Mouse (Mus musculus) limb, embryonic 14.5 days (tissue): ENCODE data around the gene 6430548M08Rik. TPM values are rescaled to one million over a fixed set of nuclear protein-coding genes. Genes with fewer than 3 reads are reported as not detected.

Experiments used
- ATAC-seq: fragments of 200-750 bp; cut with Nextera tagmentation; 2 replicates; pipeline ENCODE4 v1.8.0; 2017; ENCODE audit warnings: low read depth, moderate number of reproducible peaks, moderate TSS enrichment; ENCODE audit not compliant: low FRiP score
- DNase-seq: peaks from one replicate; pipeline ENCODE4 v3.0.0-alpha.2; 2015; ENCODE audit warnings: low spot score
- H3K27ac ChIP-seq: fragments of 300-500 bp; sonication (generic); replicated peaks from 2 replicates; pipeline ENCODE4 v1.5.1; 2014; ENCODE audit warnings: low read depth, mild to moderate bottlenecking, low read length, moderate library complexity, mixed read lengths
- H3K27me3 ChIP-seq: fragments of 300-500 bp; sonication (generic); 2 replicates; pipeline ENCODE4 v1.6.1; 2014; ENCODE audit warnings: low read length, mixed read lengths; ENCODE audit not compliant: control insufficient read depth, insufficient read depth
- H3K36me3 ChIP-seq: fragments of 300-500 bp; sonication (generic); 2 replicates; pipeline ENCODE4 v1.6.1; 2014; ENCODE audit warnings: mild to moderate bottlenecking, low read length, moderate library complexity, mixed read lengths; ENCODE audit not compliant: control insufficient read depth, insufficient read depth
- H3K4me1 ChIP-seq: fragments of 300-500 bp; sonication (generic); 2 replicates; pipeline ENCODE4 v1.6.1; 2014; ENCODE audit warnings: antibody characterized with exemption, low read length, mixed read lengths; ENCODE audit not compliant: control insufficient read depth, insufficient read depth
- H3K4me2 ChIP-seq: fragments of 300-500 bp; sonication (generic); replicated peaks from 2 replicates; pipeline ENCODE4 v1.6.1; 2014; ENCODE audit warnings: low read depth, mild to moderate bottlenecking, low read length, moderate library complexity; ENCODE audit not compliant: severe bottlenecking
- H3K4me3 ChIP-seq: fragments of 300-500 bp; sonication (generic); replicated peaks from 2 replicates; pipeline ENCODE4 v1.5.1; 2014; ENCODE audit warnings: low read length
- H3K9ac ChIP-seq: fragments of 300-500 bp; sonication (generic); 2 replicates; pipeline ENCODE4 v1.6.1; 2014; ENCODE audit warnings: mild to moderate bottlenecking, low read depth, low read length, moderate library complexity; ENCODE audit not compliant: severe bottlenecking
- H3K9me3 ChIP-seq: fragments of 300-500 bp; sonication (generic); 2 replicates; pipeline ENCODE4 v1.6.1; 2016; ENCODE audit warnings: low read length; ENCODE audit not compliant: control insufficient read depth
- POLR2A ChIP-seq: fragments of 200-500 bp; IDR thresholded peaks from 2 replicates; pipeline ENCODE4 v1.8.0; 2012; ENCODE audit warnings: inconsistent platforms, mild to moderate bottlenecking, moderate library complexity, borderline replicate concordance; ENCODE audit not compliant: insufficient read depth, insufficient read length; ENCODE audit errors: extremely low read depth
- WGBS: fragments of 180-500 bp; shearing (Covaris S2); extraction: QIAGEN DNeasy Blood & Tissue Kit; methylation state at CpG from one replicate; pipeline ENCODE4 v1.1.7; 2014; 5-methylcytosine and 5-hydroxymethylcytosine counted together
- polyA plus RNA-seq, 2 experiments: library from polyadenylated mRNA; depleted of rRNA in 1 of 2; stranded (reverse) in 1 of 2; unstranded in 1 of 2; fragments of >200 nt; fragmentation: Nextera tagmentation in 1 of 2; extraction: Ambion mirVana in 1 of 2; gene quantifications; 2 replicates each; pipeline versions ENCODE4 v1.2.1 to v1.2.3; 2012 to 2014

The 6430548M08Rik gene
- polyA plus RNA-seq, 2 experiments, result 4.0 to 4.1 TPM

GRCm38 (mm10) chr8:120144652-120145301, 30.8 kb downstream of the 6430548M08Rik start:
- Histone ChIP-seq H3K4me1 (no peaks in the 10 kb centered on the region), H3K4me3 (no peak overlapping the region), H3K27me3 (no peaks in the 10 kb centered on the region), H3K9me3 (no peaks in the 10 kb centered on the region), H3K4me2 (no peak overlapping the region), H3K36me3 (no peaks in the 10 kb centered on the region), H3K27ac (no peak overlapping the region), H3K9ac (peak overlapping the region; percentile 28; the same call in 1 of the 2 replicates)
- no peak for TF ChIP-seq POLR2A
- DNase-seq (no peak), ATAC-seq (no peak)
- WGBS, result 50% methylated on average over 12 of the region's 12 CpGs

- Histone ChIP-seq H3K27ac (no peak overlapping the region), H3K4me1 (no peaks in the 10 kb centered on the region), H3K4me3 (no peak overlapping the region), H3K9ac (no peak overlapping the region), H3K27me3 (no peaks in the 10 kb centered on the region), H3K9me3 (no peaks in the 10 kb centered on the region), H3K36me3 (no peaks in the 10 kb centered on the region), H3K4me2 (no peak overlapping the region)
- no peak for DNase-seq
- 96% methylated on average over 1 of the region's 1 CpGs for WGBS
- no peak for ATAC-seq
- no peak for TF ChIP-seq POLR2A
Observed at GRCm38 (mm10) chr8:120146051-120146450, 32.1 kb downstream of the 6430548M08Rik start.

GRCm38 (mm10) chr8:120150028-120150427, 36.1 kb downstream of the 6430548M08Rik start:
- TF ChIP-seq POLR2A, result no peak
- Histone ChIP-seq H3K9me3 (no peaks in the 10 kb centered on the region), H3K27ac (no peak overlapping the region), H3K4me3 (no peak overlapping the region), H3K36me3 (no peaks in the 10 kb centered on the region), H3K27me3 (no peaks in the 10 kb centered on the region), H3K4me2 (no peak overlapping the region), H3K4me1 (0 out of 2 replicates have a peak, but pooled peaks cover 3% of the 10 kb centered on the region), H3K9ac (no peak overlapping the region)
- DNase-seq (peak; percentile 22), ATAC-seq (peak; percentile 73)
- WGBS, result 64% methylated on average over 12 of the region's 12 CpGs

- Histone ChIP-seq H3K4me1 (0 out of 2 replicates have a peak, but pooled peaks cover 3% of the 10 kb centered on the region), H3K4me2 (no peak overlapping the region), H3K4me3 (no peak overlapping the region), H3K9me3 (no peaks in the 10 kb centered on the region), H3K27ac (no peak overlapping the region), H3K9ac (no peak overlapping the region), H3K36me3 (no peaks in the 10 kb centered on the region), H3K27me3 (no peaks in the 10 kb centered on the region)
- DNase-seq (no peak), ATAC-seq (no peak)
- no peak for TF ChIP-seq POLR2A
- 57% methylated on average over 9 of the region's 9 CpGs for WGBS
Observed at GRCm38 (mm10) chr8:120151151-120151550, 37.2 kb downstream of the 6430548M08Rik start.

GRCm38 (mm10) chr8:120152636-120153035, 38.7 kb downstream of the 6430548M08Rik start:
- Histone ChIP-seq H3K4me2 (no peak overlapping the region), H3K4me3 (no peak overlapping the region), H3K36me3 (no peaks in the 10 kb centered on the region), H3K27me3 (no peaks in the 10 kb centered on the region), H3K4me1 (0 out of 2 replicates have a peak, but pooled peaks cover 3% of the 10 kb centered on the region), H3K9ac (no peak overlapping the region), H3K9me3 (no peaks in the 10 kb centered on the region), H3K27ac (no peak overlapping the region)
- DNase-seq (peak; percentile 37), ATAC-seq (peak; percentile 63; the same call in 1 of the 2 replicates)
- TF ChIP-seq POLR2A, result no peak
- 30% methylated on average over 7 of the region's 7 CpGs for WGBS
